8 mouse cellular contexts compared by ENCODE assay signal in the genomic region with DNA sequence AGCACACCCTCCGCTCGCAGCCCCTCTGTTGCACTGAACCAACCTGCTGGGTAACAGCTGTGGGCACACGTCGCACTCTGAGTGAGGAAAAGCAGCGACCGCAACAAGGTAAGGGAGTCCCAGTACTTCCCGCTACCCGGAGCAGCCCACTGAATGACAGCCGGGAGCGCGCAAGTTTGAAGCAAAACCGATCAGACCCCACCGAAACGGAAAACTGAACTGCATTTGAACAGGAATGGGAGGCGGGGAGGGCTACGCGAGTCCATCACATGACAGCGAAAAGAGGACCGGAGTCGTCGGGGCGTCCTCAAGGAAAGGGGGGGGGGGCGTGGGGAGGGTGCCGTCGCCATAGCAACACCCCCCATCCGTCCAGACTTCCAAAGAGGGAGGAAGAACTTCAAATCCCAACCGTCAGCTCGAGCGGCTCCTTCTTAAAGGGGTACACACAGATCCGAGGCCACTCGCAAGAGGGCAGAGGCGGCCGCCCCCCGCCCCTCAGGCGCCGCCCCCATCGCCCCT. TPM values are rescaled to one million over a fixed set of nuclear protein-coding genes. Genes with fewer than 3 reads are reported as not detected.
DNase-seq lines count a peak whose midpoint lies in the region; ATAC-seq and TF ChIP-seq lines count a peak whose summit lies in the region.

No protein-coding gene starts in this region.

- H3K9ac ChIP-seq in forebrain, embryonic 14.5 days (ENCODE audit: low read length), result peak overlapping the region; percentile 98
- H3K9ac ChIP-seq in lung, embryonic 14.5 days, result peak overlapping the region; percentile 95

- intact Hi-C loops in heart, postnatal 14 days (cut with DNase I), result loop anchor here (5.0 kb wide), 4 partner anchors 99 to 491 kb away; no protein-coding TSS in a partner anchor

- peak overlapping the region; percentile 99 for H3K27ac ChIP-seq in forebrain, embryonic 14.5 days (ENCODE audit: low read depth, low read length)
- peak overlapping the region; percentile 99 for H3K27ac ChIP-seq in lung, embryonic 14.5 days (ENCODE audit: low read depth)

- H3K36me3 ChIP-seq in G1E (replicated peaks), result no peaks in the 10 kb centered on the region
- H3K36me3 ChIP-seq in forebrain, embryonic 14.5 days (ENCODE audit: control insufficient read depth, insufficient read depth, low read length), result no peaks in the 10 kb centered on the region
- H3K36me3 ChIP-seq in lung, embryonic 14.5 days (ENCODE audit: insufficient read depth), result no peaks in the 10 kb centered on the region

- peaks cover 10% of the 10 kb centered on the region for H3K4me1 ChIP-seq in G1E (ENCODE audit: insufficient read depth, low read depth, low read length)
- 0 out of 2 replicates have a peak, but pooled peaks cover 5% of the 10 kb centered on the region for H3K4me1 ChIP-seq in forebrain, embryonic 14.5 days (ENCODE audit: control insufficient read depth, insufficient read depth, low read length)
- H3K4me1 ChIP-seq in lung, embryonic 14.5 days (ENCODE audit: insufficient read depth), result no peaks in the 10 kb centered on the region

- H3K27me3 ChIP-seq in G1E (ENCODE audit: insufficient read depth, low read length), result no peaks in the 10 kb centered on the region
- H3K27me3 ChIP-seq in forebrain, embryonic 14.5 days (replicated peaks; ENCODE audit: control insufficient read depth, insufficient read depth, low read length), result no peaks in the 10 kb centered on the region
- H3K27me3 ChIP-seq in lung, embryonic 14.5 days (ENCODE audit: insufficient read depth, low read length), result no peaks in the 10 kb centered on the region

- no peak for TF ChIP-seq CTCF in G1E (IDR thresholded peaks at IDR 0.05; ENCODE audit: low read depth, low read length)
- no peak for TF ChIP-seq CTCF in lung, embryonic 14.5 days (IDR thresholded peaks at IDR 0.05; ENCODE audit: low read depth)

- 0 out of 2 replicates have a peak, but pooled peaks have one; percentile 12 for ATAC-seq in G1E (ENCODE audit: extremely low read depth, insufficient number of reproducible peaks, low FRiP score, poor library complexity, severe bottlenecking)
- ATAC-seq in forebrain, embryonic 14.5 days, result peak; percentile 62
- peak; percentile 38 for ATAC-seq in lung, embryonic 14.5 days (ENCODE audit: insufficient read depth)
- peak; percentile 7; the same call in 1 of the 2 replicates for ATAC-seq in neutrophil, adult 5-6 weeks (ENCODE audit: extremely low read depth, insufficient number of reproducible peaks, low FRiP score, poor library complexity, severe bottlenecking)

- H3K9me3 ChIP-seq in G1E (replicated peaks), result no peaks in the 10 kb centered on the region
- no peaks in the 10 kb centered on the region for H3K9me3 ChIP-seq in forebrain, embryonic 14.5 days (replicated peaks; ENCODE audit: control insufficient read depth, low read length)
- no peaks in the 10 kb centered on the region for H3K9me3 ChIP-seq in lung, embryonic 14.5 days (ENCODE audit: low read depth, low read length)

- peak; percentile 45 for DNase-seq in G1E (ENCODE audit: low spot score)
- peak; percentile 42 for DNase-seq in cerebellum, adult 11 months
- DNase-seq in forebrain, embryonic 14.5 days (ENCODE audit: low spot score), result peak; percentile 90
- DNase-seq in heart, postnatal 14 days, result peak; percentile 57 to 58
- DNase-seq in layer of hippocampus, adult 11-12 months (ENCODE audit: low spot score), result peak; percentile 61
- peak; percentile 86 for DNase-seq in lung, embryonic 14.5 days
- DNase-seq in testis, postnatal 14 days (ENCODE audit: low spot score), result peak; percentile 78

- peak overlapping the region; percentile 77 for H3K4me3 ChIP-seq in G1E (ENCODE audit: low read depth, low read length)
- peak overlapping the region; percentile 92 for H3K4me3 ChIP-seq in forebrain, embryonic 14.5 days (ENCODE audit: low read depth, low read length)
- H3K4me3 ChIP-seq in lung, embryonic 14.5 days (ENCODE audit: low read depth, low read length), result peak overlapping the region; percentile 91

- WGBS in forebrain, embryonic 14.5 days, result under 1% methylated on average over 31 of the region's 37 CpGs
- WGBS in lung, embryonic 14.5 days, result under 1% methylated on average over 32 of the region's 37 CpGs

- H3K4me2 ChIP-seq in forebrain, embryonic 14.5 days (ENCODE audit: low read length), result peak overlapping the region; percentile 57
- H3K4me2 ChIP-seq in lung, embryonic 14.5 days, result peak overlapping the region; percentile 61

RNA-seq across cellular contexts. Expression of a gene that starts 1.1 kb away (rescaled TPM):
- total RNA-seq in G1E (2014; fragmentation: Nextera tagmentation) (51.1 and 59.3 TPM in 2 replicates), G1E (2017) (44.6 and 44.7 TPM in 2 replicates)
- 14.2 and 19.4 TPM in 2 replicates for polyA plus RNA-seq in G1E (2012)
- polyA plus RNA-seq in forebrain, embryonic 14.5 days (2014; fragmentation: Nextera tagmentation; extraction: Ambion mirVana), result 51.1 and 67.5 TPM in 2 replicates
- 10 to 100 TPM; 11.2 to 11.7 TPM for total RNA-seq in heart, postnatal 14 days (2021)
- 46.5 and 47.2 TPM in 2 replicates for polyA plus RNA-seq in lung, embryonic 14.5 days (2014; fragmentation: Nextera tagmentation; extraction: Ambion mirVana)
- 30.6 and 32.7 TPM in 2 replicates for total RNA-seq in neutrophil, adult 5-6 weeks (2017)

Comparison
In these comparisons a context has a peak if more than half of its experiments do, and no peak if none do; other contexts are left out.
1. Peak in every context shown above with its lines: DNase-seq, ATAC-seq, H3K4me3 ChIP-seq and H3K27ac ChIP-seq.
2. ATAC-seq: peak in every context shown above with its lines; median percentile 62 in forebrain, embryonic 14.5 days; 38 in lung, embryonic 14.5 days; 12 in G1E; 7 in neutrophil, adult 5-6 weeks.